Mouse (Mus musculus) natural killer cell, adult 2 months (primary cell): ENCODE measurements at regions not wholly inside any gene's neighbourhood (a gene's known extent, or its start where the extent isn't known, plus 50 kb on each side); places are given as distances from the start of the nearest gene placed in this dataset.

Experiments used
- DNase-seq, 2 experiments: peaks; one replicate each; pipeline ENCODE4 v3.0.0; 2022; ENCODE audit warnings: low spot score in 2 of 2

DNA sequence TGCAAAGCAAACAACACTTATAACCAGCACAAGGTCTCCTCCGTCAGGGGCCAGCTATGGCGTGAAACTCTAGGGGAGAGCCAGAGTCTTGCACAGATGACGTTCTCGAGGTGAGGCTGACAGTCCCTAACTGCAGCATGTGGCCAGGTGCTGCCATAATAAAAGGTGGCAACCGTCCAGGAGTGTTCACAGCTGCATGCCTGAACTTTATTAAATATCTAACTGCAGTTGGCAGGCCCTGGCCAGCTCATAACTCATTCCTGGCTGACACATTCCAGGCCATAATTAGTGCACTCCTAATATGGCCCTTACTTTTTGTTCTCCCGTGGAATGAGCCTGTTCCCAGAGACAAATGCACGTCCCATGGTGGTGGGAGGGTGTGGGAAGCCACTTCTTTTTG, 169.6 kb downstream of the Gas1 start:
- DNase-seq = no peak

DNA sequence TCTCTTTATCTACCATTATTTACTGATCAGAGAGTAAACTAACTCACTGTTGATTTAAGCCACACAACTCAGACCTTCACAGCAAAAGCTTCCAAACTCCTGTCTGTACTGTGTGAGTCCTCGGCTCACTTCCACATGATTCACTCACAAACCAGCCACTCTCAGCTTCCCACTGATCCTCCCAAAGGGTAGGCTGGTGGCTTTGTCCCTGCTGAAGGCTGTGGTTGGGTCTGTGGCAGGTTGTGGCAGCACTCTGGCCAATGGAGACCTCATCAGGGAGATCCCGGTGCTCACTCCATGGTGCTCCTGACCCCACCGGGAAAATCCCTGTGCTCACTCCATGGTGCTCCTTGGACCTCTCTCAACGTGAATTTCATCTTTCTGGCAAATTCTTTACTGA, 170.1 kb downstream of the Gas1 start:
- no peak for DNase-seq

DNA sequence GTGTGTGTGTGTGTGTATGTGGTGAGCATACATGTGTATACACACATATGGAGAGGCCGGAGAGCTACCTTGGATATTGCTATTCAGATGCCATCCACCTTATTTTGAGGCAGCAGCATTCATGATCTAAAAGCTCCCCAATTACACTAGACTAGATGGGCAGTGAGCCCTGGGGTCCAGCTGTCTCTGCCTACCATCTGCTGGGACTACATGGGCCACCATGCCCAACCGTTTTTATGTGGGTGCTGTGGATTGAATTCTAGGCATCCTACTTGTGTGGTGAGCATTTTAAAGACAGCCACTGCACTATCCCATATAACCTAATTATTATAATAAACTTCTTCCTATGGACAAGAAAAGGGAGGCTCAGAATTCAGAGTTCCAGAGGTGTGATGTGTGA, 172.6 kb downstream of the Gas1 start:
- no peak for DNase-seq

DNA sequence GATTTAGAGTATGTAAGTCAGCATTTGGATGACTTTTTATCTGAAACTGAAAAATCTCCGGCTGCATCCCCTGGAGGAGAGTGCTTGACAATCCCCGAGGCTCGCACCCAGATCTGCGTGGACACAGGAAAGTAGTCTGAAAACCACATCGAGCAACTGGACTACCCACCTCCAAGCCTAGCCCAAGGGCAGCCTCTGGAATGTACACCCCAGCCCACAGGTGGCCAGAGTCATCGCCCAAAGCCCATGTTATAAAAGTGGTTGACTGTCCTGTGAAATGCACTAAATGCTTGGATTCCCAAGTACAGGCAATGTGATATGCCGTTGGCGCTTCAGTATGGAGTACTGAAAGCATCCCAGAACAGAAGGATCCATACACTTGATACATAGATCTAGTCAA, 175.1 kb downstream of the Gas1 start:
- DNase-seq = no peak

DNA sequence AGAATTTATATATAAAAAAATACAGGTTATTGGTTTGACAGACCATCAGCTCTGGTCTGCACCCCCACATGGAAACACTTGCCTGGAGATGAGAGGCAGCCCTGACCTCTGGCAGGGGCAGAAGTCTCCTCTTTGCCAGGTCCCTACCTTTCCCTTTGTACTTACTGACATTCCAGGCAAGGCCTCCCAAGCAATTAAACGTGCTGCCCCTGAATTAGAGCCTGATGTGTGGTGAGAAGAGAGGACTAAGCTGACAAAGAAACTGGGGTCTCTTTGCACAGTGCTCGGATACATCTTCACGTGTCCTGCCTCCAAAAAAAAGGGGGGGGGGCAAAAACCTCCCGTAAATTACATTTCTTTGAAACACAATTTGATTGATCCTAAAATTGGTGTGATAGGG, 175.5 kb downstream of the Gas1 start:
- DNase-seq = no peak

DNA sequence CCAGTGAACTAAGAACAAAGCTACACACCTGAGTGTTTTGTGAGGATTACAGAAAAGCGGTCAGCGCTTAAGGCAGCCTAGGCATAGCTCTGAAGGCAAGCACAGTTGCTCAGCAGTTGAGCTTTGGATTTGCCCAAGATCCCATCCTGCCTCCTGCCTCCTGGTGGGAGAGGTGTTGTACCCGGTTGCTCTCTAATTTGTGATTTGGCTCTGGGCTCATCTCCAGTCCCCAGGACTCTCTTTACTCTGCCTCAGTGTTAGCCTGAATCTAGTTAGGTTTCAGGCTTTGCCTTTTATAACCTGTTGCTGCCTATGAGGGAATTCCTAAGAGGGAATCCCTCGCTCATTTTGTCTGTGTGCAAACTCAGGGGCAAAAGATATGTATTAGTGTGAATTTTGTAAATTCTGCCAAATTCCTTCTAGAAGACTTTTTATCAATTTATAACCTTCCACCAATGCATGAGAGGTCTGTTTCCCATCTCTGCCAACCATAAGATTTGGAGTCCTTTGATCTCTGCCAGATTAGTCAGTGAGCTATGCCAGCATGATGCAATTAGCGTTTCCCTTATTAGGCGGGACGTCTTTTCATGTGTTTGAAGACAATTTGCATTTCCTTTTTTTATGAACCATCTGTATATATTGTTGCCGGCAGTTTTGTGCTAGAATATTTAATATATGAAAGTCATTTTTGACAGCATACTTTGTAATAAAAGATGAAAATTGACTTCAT, 176.4 kb downstream of the Gas1 start:
- no peak for DNase-seq

DNA sequence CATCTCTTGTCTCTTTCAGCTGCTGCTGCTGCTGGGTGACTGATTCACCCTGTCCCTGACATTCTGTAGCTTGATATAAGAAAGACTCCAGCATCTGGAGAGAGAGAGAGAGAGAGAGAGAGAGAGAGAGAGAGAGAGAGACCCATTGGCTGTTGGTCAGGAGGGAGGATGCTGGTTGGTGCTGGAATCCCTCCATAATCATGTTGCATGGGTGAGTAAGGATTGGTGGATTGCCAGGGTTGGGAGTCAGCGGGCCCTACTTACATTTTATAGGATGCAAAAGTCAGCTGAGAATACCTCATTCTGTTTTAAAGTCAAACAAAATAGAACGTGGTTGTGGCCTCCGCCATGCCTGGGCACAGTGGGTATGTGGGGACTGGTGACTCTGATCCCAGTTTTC, 174.5 kb upstream of the Tut7 start:
- DNase-seq = no peak

DNA sequence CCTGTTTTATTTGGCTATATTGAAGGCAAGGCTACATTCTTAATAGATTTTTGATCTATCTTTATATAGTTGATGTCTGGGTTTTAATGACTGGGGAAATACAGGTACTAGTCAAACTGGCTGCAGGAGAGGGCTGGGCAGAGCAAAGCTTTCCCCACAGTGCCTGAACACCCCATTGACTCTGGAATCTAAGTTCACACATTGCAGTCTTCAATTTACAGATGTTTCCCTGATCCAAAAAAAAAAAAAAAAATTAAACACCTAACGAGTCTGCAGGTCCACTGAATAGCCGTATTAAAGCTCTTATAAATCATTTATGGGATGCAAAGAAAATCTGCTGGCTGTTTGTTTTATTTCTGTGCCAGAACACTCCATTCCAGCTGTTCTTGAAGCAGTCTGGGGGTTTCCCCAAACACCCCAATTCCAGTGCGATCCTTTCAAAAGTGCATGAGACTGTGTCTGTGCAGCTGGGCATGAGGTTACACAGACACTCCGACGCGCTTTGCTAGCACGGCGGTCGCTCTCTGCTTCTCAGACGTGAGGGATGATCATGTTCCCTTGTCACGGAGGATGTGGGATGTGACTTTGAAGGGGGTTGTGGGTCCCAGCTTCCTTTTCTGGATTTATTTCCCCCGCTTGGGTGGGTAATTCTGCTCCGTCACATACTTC, 173.3 kb upstream of the Tut7 start:
- DNase-seq = no peak

DNA sequence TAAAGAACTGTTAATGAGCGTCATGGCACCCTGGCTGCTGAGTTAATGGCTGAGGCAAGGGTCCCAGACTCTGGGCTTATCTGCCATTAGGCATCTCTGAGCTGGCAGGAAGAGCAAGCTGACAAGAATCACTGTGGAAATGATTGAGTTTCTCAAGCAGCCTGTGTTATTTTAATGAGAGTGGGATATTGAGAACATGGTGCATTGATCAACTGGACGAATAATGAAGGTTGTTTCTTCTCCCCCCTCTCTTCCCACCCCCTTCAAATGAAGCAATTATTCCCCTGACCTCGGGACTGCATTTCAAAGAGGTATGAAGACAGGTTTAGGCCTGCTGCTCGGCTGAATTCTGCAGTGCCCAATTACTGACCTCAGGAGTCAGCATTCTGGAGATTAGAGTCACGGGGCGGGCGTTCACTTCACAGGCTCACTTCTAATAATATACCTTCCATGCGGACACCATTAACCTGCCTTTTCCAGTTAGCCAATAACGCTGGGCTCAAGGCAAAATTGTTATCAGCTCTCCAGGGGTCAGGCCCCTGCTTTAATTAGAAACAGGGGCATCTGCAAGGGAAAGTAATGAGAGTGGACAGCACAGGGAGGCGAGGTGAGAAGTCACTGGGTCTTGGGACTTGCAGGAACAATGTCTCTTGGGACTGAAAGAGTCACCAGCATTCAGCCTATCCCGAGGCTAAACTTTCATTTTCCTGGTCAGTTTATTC, 170.0 kb upstream of the Tut7 start:
- DNase-seq = no peak

DNA sequence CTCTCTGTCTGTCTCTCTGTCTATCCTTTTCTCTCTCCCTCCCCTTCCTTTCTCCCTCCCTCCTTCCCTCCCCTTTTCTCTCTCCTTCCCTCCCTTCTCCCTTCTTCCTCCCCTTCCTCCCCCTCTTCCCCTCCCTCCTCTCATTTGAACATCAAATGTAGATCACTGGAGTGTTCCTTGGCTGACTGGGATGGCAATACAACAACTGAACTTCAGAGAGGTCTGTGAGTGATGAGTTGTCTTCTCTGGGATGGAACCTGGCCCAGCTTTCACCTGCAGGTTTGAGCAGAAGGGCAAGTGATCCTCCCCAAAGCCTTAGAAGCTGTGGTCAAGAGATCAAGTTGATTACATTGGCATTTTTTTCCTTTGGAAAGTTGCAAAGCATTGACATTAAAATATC, 169.4 kb upstream of the Tut7 start:
- no peak for DNase-seq

DNA sequence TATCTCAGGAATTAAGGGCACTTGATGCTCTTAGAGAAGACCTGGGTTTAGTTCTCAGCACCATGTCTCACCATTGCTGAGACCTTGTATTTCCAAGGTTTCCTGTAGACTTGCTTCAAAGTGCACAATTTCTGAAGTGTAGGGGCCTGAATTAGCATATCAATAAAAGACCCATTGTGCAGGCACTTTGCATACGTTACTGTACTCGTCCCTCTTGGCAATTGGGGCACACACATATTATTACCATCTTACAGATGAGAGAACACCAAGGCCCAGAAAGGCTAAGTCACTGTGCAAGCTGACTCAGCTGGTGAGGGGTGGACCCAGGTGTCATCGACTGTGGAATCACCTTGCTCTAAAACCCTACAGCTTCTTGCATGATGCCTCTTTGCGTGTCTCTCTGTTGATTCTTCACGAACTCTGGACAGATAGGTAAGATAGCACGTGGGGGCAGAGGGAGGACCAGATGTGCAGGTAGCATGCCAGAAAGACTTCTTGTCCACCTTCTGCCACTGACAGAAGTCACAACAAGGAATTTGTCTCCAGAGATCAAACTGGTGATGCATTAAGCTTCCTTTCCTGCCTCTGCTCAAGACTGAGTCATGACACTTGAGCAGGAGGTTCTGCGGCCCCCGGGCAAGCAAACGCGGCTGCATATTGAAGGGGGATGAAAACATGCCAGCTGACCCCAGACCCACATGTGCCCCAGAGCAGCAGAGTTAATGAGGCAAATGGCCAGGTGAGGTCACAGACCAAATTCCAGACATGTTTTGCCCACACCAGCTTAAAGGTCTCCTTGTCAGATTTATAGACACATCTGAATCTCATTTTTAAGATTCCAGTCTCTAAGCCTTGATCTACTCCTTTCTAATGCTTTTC, 167.7 kb upstream of the Tut7 start:
- DNase-seq = no peak

DNA sequence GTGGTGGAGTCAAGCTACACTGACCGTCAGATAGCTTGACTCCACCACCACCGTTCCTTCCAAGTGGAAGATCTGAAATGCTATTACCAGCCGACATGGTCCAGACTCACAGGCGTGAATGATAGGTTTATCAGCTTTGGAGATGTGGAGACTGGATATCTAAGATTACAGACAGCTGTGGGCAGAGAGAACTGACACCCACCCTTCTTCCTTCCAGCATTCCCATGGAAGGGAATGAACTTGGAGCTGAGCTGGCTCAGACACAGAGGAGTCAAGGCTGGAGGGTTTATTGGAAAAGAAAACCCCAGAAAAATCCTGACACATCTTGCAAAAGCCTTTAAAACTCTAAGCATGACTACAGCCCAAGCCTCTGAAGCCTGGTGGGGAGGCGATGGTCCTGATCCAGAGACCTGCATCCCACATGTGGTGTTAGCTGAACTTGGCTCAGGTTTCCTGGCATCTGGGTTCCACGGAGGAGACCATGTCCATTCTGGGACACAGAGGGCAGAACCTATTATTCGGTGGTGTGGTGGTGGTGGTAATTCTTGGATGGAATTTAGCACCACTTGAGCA, 165.5 kb upstream of the Tut7 start:
- no peak for DNase-seq

DNA sequence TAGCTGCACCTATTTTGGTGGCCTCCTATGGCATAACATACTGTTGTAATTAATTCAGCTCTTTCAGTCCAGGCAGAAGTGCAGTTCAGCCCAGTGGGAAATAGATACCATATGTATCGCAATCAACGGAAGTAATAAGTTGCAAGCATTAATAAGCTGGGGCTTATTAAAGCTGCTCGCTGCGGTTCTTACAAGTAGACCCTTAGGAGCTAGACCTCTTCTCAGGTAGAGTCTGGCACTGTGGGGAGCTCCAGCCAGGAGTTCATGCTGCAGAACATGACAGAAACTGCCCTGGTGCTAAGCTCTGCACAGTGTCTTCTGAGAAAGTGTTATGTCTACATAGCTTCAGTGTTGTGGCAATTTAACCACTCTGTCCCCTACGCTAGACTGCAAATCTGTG, 153.5 kb upstream of the Tut7 start:
- no peak for DNase-seq

DNA sequence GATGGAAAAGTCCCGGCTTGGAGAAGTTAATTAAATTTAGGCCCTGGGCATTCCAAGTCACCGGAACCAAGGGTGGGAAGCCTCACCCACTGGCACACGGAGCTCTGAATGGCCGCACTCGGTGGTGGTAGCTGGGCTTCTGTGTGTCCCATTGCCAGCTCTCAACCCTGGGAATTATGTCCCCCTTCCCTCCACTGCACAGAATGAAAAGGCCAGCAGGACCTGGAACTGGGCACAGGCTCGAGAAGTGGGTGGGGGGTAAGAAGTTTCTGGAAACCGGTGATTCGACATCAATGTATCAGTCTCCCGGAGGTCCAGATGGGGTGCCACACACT, 149.1 kb upstream of the Tut7 start:
- DNase-seq = no peak

DNA sequence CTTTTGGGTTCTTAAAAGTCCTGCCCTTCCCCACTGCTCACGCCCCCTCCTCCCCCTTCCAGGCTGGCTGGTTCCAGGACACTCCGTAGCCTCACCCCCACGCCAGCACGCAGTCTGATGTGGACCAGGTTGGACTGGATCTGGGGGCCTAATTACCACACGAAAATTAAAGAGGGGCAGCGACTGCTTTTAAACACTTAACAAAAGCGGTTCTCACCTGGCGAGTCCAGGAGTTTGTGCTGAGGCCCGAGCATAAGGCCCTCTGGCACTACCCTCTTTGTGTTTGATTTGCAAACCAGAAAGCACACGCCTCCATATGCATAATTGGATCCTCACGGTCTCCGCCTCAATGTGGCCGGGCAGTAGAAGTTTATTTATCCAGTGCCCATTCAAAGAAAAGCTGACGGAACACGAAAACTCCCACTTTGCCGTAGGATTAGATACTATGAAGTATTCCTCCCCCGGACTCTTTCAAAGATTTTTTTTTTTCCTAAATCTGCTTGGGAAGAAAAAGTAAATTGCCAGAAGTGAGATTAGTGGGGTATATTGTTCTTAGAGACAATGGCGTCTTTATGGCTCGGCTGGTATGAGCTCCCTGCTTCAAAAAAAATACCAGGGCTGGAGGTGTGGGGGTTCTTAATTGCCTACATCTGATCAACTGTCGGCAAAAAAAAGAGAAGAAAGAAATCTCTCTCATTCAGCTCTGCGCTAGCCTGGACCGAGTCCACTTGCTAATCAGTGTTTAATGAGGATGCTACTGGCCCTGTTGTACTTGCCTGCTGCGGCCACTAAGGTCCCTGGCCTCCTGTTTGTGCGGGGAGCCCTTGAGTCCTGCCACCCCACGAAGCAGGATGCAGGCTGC, 148.5 kb upstream of the Tut7 start:
- DNase-seq = no peak

DNA sequence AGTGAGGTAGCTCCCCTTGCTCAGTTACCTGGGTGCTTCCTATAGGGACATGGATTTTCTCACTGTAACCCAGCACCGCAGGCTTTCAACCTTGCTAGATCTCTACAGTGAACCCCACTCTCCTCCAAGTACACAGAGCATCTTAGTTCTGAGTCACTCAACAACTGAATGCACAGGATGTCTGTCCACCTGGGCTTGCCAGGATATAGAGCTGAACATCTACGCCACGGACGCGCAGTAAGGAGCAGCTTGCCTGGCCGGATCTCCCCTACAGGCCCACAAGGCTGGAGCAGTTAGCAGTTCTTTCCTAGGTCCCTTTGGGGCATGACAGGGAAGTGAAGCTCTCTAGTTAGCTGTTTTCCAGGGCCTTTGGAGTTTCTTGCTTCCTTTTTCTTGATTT, 147.5 kb upstream of the Tut7 start:
- DNase-seq = no peak

DNA sequence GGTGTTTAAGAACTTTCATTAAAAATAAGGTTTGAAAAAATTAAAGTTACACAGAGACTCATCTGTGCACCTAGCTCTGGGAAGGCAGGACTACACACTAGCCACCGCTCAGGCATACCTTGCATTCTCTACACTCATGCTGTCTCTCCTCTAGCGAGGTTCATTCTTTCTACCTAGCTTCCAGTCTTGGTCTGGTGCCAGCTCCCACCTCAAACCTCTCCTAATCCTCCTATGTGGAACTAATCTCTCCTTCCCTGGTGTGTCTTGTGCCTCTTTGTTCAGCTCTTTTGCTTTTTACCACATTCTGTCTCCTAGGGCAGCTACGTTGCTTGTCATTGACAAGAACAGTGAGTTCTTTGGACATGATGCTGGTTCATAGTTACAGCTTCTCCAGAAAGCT, 146.5 kb upstream of the Tut7 start:
- no peak for DNase-seq

DNA sequence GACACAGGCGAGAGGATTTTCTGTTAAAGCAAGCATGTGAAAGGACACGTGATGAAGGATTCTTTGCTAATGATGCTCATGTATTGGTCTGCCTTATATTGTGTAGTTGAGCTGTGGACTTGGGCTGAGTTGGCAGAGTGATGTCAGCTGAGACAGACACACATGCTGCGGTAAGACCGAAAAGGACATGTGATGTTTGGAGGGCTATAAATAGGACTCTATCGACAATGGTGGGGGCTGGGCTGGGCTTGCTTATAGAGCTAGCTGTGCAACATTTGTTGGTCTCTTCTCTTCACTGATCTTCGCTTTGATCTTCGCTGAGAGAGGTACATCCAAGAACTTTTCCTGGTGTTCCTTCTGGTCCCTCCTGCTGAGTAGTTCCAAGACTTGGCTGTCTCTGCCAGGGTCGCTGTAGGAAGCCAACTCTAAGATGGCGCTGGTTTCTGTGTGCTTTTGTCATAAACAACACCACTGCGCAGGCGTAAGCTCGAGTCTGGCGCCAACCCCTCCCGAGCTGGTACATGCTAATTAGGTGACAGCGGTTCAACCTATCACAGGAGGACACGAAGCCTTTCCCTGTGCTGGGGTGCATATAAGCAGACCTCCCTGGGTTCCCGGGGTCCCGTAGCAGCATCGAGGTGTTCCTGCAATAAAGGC, 145.8 kb upstream of the Tut7 start:
- no peak for DNase-seq

DNA sequence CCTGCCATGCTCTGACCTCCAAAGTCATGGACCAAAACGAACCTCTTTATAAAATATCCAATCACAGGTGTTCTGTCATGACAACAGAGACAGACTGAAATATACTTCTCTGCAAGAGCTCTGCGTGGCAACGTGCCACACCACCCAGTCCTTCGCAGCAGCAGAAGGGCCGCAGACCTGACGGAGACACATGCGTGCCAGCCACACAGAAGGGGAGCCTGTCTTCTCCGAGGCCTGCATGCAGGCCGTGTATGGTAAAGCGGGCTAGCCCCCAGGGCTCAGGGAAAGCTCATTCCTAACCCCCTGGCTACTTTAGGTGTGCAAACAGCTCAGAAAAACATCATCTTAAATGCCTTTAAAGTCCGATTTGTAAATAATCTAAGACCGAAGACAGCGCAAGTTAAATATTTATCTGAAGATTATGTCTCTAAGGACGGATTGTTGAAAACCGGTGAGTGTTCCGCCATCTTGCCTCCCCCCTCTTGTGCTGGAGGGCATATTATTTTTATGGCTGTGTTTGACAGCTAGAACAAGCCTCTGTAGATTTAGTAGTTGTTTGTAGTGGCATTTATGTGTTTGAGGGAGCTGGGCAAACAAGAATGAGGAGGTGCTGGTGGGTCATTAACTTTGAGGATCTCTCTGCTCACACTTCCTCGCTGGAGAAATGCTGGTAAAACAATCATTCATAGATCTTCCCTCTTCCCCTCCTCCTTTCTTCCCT, 143.7 kb upstream of the Tut7 start:
- no peak for DNase-seq

DNA sequence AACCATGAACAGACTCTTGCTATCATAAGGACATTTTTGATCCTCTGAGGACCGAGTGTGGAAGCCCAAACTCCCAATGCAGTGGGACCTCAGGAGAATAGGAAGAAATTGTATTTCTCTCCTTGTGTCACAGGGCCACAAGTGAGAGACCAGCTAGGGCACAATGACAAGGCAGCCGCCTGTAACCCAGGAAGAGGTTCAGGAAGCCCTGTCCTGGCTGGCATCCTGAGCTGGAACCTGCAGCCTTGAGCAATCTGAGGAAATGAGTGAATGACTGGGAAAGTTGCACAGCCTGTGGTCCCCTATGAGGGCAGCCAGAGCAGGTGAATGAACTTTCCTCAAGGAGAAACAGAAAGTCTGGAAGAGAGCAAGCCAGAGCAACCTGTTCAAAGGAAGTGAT, 142.0 kb upstream of the Tut7 start:
- no peak for DNase-seq
